ENCODE assay signal across 10 mouse cellular contexts in genomic region chr10:42170889-42171347, GRCm38 (mm10).
DNase-seq lines count a peak whose midpoint lies in the region; ATAC-seq and TF ChIP-seq lines count a peak whose summit lies in the region.
"Had no signal": no experiment of that assay in that cellular context is flagged by ENCODE, and none has a peak within 500 bp of the region (broad histone marks: within the 10 kb centered on the region; RNA-seq: fewer than 3 reads in every experiment).

No protein-coding gene starts in this region.

- 0 out of 2 replicates have a peak, but pooled peaks have one; percentile 33 for ATAC-seq in stomach, embryonic 14.5 days (ENCODE audit: insufficient number of reproducible peaks, insufficient read depth, low FRiP score, low read depth)
- no peak; the same call in 1 of the 2 replicates for ATAC-seq in stomach, postnatal 0 days (ENCODE audit: low FRiP score, low TSS enrichment)
- ATAC-seq in embryonic facial prominence, embryonic 13.5 days (ENCODE audit: insufficient number of reproducible peaks, insufficient read depth, low FRiP score, low TSS enrichment, low read depth), result no peak; the same call in 1 of the 2 replicates
- no peak for ATAC-seq in inflammation-experienced regulatory T-cells, adult 6 months

- no peak overlapping the region for H3K4me2 ChIP-seq in stomach, embryonic 14.5 days (replicated peaks; ENCODE audit: low read depth, low read length)
- H3K4me2 ChIP-seq in stomach, postnatal 0 days (replicated peaks; ENCODE audit: low read depth), result no peak overlapping the region
- H3K4me2 ChIP-seq in embryonic facial prominence, embryonic 13.5 days, result peak overlapping the region; percentile 20
- peak overlapping the region; percentile 42 for H3K4me2 ChIP-seq in myocyte (ENCODE audit: low read depth)

- no peak for TF ChIP-seq CTCF in stomach, postnatal 0 days (IDR thresholded peaks at IDR 0.05; ENCODE audit: low read depth)

- H3ac ChIP-seq in myocyte (ENCODE audit: control insufficient read depth, insufficient read length), result no peak overlapping the region

- H3K27me3 ChIP-seq in stomach, embryonic 14.5 days (ENCODE audit: control insufficient read depth, insufficient read depth, low read length), result no peaks in the 10 kb centered on the region
- H3K27me3 ChIP-seq in stomach, postnatal 0 days (ENCODE audit: control insufficient read depth, insufficient read depth, low read length), result no peaks in the 10 kb centered on the region
- H3K27me3 ChIP-seq in embryonic facial prominence, embryonic 13.5 days, result no peaks in the 10 kb centered on the region
- H3K27me3 ChIP-seq in myocyte (ENCODE audit: control insufficient read depth, insufficient read depth, insufficient read length), result no peaks in the 10 kb centered on the region

- 14% methylated on average over 5 of the region's 5 CpGs for WGBS in stomach, embryonic 14.5 days
- WGBS in stomach, postnatal 0 days, result 11% methylated on average over 5 of the region's 5 CpGs
- WGBS in embryonic facial prominence, embryonic 13.5 days, result 7% methylated on average over 5 of the region's 5 CpGs

- TF ChIP-seq POLR2A in myocyte (IDR thresholded peaks at IDR 0.05; ENCODE audit: insufficient read length, low read depth), result no peak

- H3K9ac ChIP-seq in stomach, embryonic 14.5 days (replicated peaks; ENCODE audit: low read depth, low read length), result no peak overlapping the region
- no peak overlapping the region for H3K9ac ChIP-seq in stomach, postnatal 0 days (ENCODE audit: low read length)
- H3K9ac ChIP-seq in embryonic facial prominence, embryonic 13.5 days, result no peak overlapping the region

- peaks cover 7% of the 10 kb centered on the region; the same call in 1 of the 2 replicates for H3K4me1 ChIP-seq in stomach, embryonic 14.5 days (ENCODE audit: control insufficient read depth, insufficient read depth, low read length)
- H3K4me1 ChIP-seq in stomach, postnatal 0 days (replicated peaks; ENCODE audit: control insufficient read depth, insufficient read depth), result peaks cover 4% of the 10 kb centered on the region
- H3K4me1 ChIP-seq in embryonic facial prominence, embryonic 13.5 days, result peaks cover 27% of the 10 kb centered on the region

- TF ChIP-seq EP300 in stomach, postnatal 0 days (optimal IDR thresholded peaks at IDR 0.05), result no peak

- H3K9me3 ChIP-seq in stomach, embryonic 14.5 days (ENCODE audit: control insufficient read depth, low read depth, low read length), result no peaks in the 10 kb centered on the region
- H3K9me3 ChIP-seq in stomach, postnatal 0 days (ENCODE audit: control insufficient read depth, low read length), result no peaks in the 10 kb centered on the region
- H3K9me3 ChIP-seq in embryonic facial prominence, embryonic 13.5 days, result no peaks in the 10 kb centered on the region

- no peaks in the 10 kb centered on the region for H3K36me3 ChIP-seq in stomach, embryonic 14.5 days (ENCODE audit: control insufficient read depth, insufficient read depth, low read length)
- no peaks in the 10 kb centered on the region for H3K36me3 ChIP-seq in stomach, postnatal 0 days (ENCODE audit: control insufficient read depth, insufficient read depth, low read length)
- H3K36me3 ChIP-seq in embryonic facial prominence, embryonic 13.5 days, result no peaks in the 10 kb centered on the region
- no peaks in the 10 kb centered on the region for H3K36me3 ChIP-seq in myocyte (ENCODE audit: control insufficient read depth, insufficient read depth)

- H3K27ac ChIP-seq in stomach, embryonic 14.5 days (ENCODE audit: low read length), result no peak overlapping the region
- H3K27ac ChIP-seq in stomach, postnatal 0 days (replicated peaks), result no peak overlapping the region; the same call in 1 of the 2 replicates
- H3K27ac ChIP-seq in embryonic facial prominence, embryonic 13.5 days, result peak overlapping the region; percentile 57

- H3K4me3 ChIP-seq in stomach, embryonic 14.5 days (ENCODE audit: low read depth, low read length), result no peak overlapping the region
- no peak overlapping the region for H3K4me3 ChIP-seq in stomach, postnatal 0 days (ENCODE audit: low read depth, low read length)
- H3K4me3 ChIP-seq in embryonic facial prominence, embryonic 13.5 days, result no peak overlapping the region
- no peak overlapping the region for H3K4me3 ChIP-seq in myocyte

- H3K79me2 ChIP-seq in myocyte (ENCODE audit: control insufficient read depth, insufficient read depth), result no peaks in the 10 kb centered on the region

- DNase-seq in stomach, postnatal 0 days (ENCODE audit: low spot score), result no peak
- DNase-seq in heart, postnatal 4 days, result peak; percentile 59
- no peak for DNase-seq in cerebellum, postnatal 10 days
- no peak for DNase-seq in cerebellum, adult 9-11 months
- DNase-seq: retina, postnatal 1 day; thymus, adult 18-20 months had no signal

TF ChIP-seq in myocyte, 11 proteins besides CTCF, POLR2A, EP300 and RAD21:
- TF ChIP-seq USF1 (IDR thresholded peaks at IDR 0.05; ENCODE audit: low read depth) (no peak), MYOD1 (IDR thresholded peaks at IDR 0.05; ENCODE audit: control insufficient read depth in 1 of 3, insufficient read length in 2 of 3, low read depth in 2 of 3) (no peak), CEBPB (IDR thresholded peaks at IDR 0.05; ENCODE audit: insufficient read depth, poor library complexity, severe bottlenecking) (no peak), POLR2AphosphoS2 (IDR thresholded peaks at IDR 0.05; ENCODE audit: insufficient read length, low read depth) (no peak), MAX (IDR thresholded peaks at IDR 0.05; ENCODE audit: low read depth) (no peak), SRF (IDR thresholded peaks at IDR 0.05; ENCODE audit: control insufficient read depth, insufficient read length, low read depth) (no peak), REST (IDR thresholded peaks at IDR 0.05; ENCODE audit: insufficient read depth, insufficient read length) (no peak), E2F4 (IDR thresholded peaks at IDR 0.05; ENCODE audit: insufficient read depth) (no peak), TCF12 (IDR thresholded peaks at IDR 0.05; ENCODE audit: insufficient read depth, poor library complexity, severe bottlenecking) (no peak)

Comparison
In these comparisons a context has a peak if more than half of its experiments do, and no peak if none do; other contexts are left out.
1. H3K4me2 ChIP-seq: peak in embryonic facial prominence, embryonic 13.5 days (single experiment) and myocyte (single experiment); none in stomach, embryonic 14.5 days (single experiment) and stomach, postnatal 0 days (single experiment).